Mouse (Mus musculus): Measurements from ENCODE around the gene Lyrm7.

Lyrm7 gene

DNA sequence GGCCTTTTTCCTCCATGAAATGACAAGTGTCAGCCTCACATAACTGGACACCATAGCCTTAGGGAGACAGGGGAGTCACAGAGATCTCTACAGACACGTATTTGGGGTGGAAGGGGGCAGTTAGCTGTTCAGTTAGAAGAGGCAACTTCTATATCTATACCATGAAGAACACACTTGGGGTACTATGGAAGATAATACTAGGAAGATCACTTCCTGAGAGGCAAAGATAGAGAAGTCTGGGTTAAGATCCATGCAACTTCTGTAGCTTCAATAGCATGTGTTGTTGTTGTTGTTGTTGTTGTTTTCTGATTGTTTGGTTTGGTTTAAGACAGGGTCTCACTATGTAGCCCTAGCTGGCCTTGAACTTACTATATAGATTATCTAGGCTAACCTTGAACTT is 67.5 kb downstream of the Lyrm7 start:
- no peak for DNase-seq

DNA sequence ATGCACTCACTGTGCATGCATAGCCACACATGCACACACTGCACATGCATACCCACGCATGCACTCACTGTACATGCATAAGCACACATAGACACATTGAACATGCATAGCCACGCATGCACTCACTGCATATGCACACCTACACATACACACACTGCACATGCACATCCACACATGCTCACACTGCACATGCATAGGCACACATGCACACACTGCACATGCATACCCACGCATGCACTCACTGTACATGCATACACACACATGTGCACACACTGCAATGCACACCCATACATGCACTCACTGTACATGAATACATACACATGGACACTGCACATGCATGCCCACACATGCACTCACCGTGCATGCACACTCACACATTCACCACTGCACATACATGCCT is 69.3 kb downstream of the Lyrm7 start:
- DNase-seq: no peak

DNA sequence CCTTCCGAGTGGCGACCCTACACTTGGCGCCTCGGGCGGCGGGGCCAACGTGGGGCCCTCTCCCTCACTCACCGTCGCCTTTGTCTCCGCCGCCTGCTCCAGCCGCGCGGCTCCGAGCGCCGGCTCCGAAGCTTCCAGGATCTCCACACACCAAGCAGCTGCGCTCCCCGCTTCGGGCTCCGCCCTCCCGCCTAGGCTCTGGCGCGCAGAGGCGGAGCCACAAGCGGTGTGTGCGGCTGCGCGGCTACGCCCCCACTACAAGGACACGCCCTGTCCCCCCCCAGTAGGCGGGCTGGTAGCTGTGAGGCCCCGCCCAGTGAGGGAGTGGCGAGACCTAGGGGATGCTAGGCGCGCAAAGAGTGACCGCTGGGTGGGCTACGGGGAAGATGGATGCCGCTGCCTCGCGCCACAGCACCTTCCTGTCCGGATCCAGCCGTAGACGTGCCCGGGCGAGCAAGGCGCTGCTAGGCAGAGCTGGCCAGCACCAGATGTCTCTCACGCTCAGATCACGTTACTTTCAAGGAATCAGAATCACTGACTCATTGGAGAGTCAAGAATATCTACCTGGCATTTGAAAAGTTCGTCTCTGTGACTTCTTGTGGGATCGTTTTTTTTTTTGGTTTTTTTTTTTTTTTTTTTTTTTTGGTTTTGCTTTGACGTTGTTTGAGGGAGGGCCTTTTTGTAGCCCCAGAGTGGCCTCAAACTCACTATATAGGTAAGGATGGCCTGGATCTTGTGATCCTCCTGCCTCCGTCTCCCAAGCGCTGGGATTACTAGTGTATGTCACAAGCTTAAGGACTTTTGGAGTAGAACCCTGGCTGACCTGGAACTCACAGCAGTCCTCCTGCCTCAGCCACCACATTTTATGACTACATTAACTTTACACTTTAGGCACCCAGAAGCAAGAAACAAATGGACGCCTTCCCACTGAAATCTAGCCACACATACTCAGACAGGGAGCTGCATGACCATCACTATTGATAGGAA is 72.9 kb downstream of the Lyrm7 start, which contains the start of gene Cdc42se2:
Gene Cdc42se2 (minus strand): TSS at position 188 of the 987 bp plus-strand sequence.
- peak; percentile 98 for DNase-seq

DNA sequence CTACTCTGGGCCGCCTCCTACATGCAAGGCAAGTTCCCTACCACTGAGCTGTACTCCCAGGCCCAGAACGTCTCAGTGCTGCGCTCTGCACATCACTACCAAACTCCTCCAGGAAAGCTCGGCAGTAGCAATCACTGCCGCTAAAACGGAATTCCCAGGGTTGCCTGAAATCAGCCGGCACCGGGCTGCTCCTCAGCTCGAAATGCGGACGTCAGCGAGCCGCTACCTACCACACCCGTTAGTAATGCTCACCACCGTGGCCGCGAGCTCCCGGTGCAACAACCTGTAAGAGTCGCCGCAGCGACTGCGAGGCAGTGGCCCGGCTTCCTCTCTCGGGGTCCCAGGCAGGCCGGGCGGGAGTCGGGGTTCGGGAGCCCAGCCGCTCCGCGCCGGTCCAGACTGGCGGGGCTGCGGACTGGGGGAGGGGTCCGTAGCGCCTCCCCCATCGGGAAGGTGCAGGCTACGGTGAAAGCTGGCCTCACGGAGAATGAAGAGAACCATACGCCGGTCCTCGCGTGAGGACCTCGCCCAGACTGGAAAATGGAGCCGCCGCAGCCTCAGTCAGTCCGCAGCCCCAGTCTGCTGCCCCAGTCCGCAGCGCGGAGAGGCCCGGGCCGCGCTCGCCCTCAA is 73.7 kb downstream of the Lyrm7 start:
- no peak for DNase-seq

DNA sequence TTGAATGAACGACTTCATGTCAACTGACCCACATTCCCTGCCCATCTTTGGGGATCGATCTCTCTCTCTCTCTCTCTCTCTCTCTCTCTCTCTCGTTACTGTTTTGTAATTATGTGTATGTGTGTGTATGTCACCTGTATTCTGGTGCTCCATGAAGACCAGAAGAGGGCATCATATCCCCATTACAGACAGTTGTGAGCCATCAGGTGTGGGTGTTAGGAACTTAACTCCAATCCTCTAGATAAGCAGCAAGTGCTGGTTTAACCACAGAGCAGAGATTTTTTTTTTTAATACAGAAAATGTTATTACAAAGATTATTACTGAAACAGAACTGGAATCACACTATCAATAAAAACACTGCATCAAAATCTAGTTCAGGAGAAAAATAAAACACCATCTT is 75.2 kb downstream of the Lyrm7 start:
- DNase-seq: no peak

DNA sequence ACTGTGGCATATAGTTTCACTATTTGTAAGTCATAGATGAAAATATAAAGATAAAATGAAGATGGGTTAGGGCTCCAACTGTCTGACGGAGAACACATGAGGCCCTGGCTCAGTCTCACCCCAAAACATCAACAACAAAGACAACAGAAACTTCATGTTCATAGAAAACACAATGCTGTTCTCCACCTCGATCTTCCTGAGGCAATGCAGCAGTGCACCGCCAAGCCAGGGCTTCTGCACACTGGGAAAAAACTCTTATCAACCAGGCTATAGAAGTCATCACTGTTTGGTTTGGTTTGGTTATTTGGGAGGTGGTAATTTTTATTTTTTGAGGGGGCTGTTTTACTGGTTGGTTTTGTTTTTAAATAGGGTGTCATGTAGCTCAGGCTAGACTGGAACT is 76.3 kb downstream of the Lyrm7 start:
- DNase-seq: no peak

DNA sequence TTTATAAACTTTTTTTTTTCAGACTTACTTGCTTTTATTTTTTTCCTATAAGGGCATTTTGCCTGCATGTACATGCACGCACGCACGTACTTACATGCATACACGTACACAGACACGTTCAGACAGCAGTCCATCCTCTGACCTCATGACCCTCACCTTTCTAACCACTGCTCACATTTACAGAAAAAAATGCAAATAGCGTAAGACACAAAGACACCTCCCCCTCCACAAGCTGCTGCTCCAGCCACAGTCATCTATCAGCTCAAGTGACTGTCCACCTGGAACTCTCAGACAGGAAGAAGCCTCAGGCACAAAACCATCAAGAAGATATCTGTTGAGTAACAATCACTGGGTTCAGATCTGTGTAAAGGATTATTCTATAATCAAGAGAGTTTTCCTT is 78.5 kb downstream of the Lyrm7 start:
- no peak for DNase-seq

DNA sequence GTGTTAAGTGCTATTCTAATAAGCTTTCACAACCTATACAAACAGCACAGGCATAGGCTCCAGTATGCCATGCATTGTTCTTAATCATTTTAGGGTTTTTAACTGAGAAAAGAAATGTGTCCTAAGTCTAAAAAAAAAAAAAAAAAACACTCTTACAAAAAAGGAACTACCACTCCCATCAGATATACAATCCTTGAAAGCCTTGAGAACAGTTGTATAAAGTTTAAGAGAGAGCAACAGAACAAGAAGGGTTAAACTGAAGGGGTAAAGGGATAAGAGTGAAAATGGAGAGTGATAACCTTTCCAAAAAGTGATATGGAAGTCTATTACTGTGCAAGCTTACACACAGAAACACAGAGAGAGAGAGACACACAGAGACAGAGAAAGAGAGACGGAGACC is 80.8 kb downstream of the Lyrm7 start:
- DNase-seq: no peak

DNA sequence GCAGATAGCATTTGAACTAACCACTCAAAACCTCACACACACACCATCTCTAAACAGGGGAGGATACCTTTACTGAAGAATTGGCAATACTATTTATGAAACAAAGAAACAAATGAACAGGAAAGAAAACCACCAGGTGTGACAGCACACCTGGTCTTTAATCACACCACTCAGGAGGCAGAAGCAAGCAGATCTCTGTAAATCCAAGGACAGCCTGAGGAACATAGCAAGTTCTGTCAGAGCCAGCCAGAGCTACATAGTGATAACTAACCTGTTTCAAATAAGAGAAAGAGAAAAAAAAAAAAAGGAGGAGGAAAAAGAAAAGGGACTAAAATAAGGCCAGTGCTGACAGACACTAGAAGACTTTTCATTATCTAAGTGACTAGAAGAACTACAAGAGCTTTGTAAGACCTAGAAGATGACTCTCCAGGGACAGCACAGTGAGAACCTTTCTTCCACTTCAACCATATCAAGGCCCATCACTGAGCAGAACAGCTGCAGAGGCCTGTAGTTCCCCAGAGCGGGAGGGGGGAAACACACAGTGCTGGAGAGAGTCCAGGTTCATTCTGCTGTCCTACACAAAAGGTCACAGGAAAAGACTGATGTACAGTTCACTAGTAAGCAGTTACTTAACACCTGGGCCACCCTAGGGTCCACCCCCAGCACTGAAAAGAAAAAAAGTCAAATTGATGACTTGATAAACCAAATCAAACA is 82.4 kb downstream of the Lyrm7 start:
- DNase-seq: no peak

DNA sequence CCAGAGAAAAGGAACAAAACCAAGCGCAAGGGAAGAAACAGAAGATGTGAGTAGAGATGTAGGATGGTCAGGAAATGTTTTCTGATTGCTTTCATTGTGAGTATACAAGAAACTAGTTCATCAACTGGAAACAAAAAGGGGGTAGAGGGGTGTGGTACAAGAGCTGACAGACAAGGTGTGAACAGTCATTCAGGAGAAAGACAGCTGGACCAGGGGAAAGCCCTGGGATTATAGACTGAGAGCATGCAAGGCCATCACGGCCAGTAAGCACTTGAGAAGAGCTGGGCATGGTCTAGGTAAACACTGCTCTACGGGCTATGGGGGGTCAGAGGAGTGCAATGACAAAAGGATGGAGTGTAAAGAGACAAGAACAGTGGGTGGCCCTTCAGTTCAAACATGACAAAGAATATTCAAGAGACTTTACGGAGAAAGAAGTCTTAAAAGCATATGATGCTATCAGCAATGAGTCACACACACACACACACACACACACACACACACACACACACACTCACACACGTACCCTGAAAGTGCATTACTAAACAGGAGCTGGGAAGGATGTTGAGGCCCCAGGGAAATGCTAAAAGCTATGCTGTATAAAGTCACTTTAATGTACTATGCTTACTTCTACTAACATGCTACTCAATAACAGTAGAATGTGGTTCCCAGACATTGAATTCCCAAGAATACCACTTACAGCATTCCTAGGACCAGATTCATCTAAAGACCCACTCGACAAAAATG is 83.2 kb downstream of the Lyrm7 start:
- no peak for DNase-seq

Measured in retina, postnatal 1 day (tissue).